Mouse (Mus musculus): Measurements from ENCODE around the gene Ocel1. TPM values are rescaled to one million over a fixed set of nuclear protein-coding genes. Genes with fewer than 3 reads are reported as not detected.

Gene Ocel1
- polyA plus RNA-seq (2017; shearing (Covaris generic)), result 5.3 TPM

GRCm38 (mm10) chr8:71371236-71371848, at the start of gene Ocel1:
Ocel1 (plus strand) TSS chr8:71371298.

GRCm38 (mm10) chr8:71366771-71367528, 4.1 kb upstream of the Ocel1 start, which contains the start of gene Use1:
Use1 (plus strand) TSS chr8:71366848.

DNA sequence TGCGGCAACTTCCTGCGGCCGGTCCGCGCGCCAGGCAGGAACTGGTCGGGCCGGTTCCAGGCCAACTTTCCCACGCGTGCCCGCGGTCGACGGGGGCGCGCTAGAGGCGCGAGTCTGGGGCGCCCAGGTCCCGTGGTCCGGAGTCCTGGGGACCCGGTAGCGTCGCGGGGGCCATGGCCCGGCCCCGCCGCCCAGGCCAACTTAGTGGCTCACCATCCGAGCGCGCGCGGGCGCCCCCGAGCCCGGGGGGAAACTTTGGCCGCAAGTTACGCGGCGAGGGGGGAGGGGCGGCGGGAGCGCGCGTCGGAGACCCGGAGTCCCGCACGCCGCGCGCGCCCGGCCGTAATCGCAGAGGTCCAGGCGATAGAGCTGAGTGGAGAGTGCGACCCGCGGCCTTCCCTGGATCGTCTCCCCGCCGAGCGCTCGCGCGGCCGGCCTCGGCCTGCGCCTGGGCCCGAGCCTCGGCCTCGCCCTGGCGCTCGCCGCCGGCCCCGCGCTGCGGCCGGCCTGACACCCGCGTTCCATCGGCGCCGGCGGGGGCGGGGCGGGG, 10.4 kb downstream of the Ocel1 start, which contains the start of gene Nr2f6:
TSS of gene Nr2f6 (minus strand) at position 540 of the 550 bp plus-strand sequence.

DNA sequence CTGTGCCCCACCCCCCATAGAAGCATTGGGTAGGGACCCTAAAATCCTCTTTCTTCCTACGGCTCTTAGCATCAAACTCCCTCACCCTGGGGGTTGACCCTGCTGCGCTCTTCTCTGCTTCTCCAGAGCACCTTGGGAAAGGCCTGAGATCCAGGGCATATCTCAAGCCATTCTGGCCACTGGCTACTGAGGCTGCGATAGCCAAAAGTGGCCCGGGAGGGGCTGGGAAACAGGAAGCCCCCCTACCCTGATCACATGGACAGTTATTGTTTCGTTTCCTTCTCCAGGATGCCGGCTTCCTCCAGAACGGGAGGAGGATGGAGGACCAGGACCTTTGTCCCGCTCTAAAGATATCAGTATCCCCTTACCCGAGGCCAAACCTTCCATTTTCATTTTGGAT, 24.5 kb downstream of the Ocel1 start, which contains the start of gene Ushbp1:
TSS of gene Ushbp1 (minus strand) at position 174 of the 400 bp plus-strand sequence.

DNA sequence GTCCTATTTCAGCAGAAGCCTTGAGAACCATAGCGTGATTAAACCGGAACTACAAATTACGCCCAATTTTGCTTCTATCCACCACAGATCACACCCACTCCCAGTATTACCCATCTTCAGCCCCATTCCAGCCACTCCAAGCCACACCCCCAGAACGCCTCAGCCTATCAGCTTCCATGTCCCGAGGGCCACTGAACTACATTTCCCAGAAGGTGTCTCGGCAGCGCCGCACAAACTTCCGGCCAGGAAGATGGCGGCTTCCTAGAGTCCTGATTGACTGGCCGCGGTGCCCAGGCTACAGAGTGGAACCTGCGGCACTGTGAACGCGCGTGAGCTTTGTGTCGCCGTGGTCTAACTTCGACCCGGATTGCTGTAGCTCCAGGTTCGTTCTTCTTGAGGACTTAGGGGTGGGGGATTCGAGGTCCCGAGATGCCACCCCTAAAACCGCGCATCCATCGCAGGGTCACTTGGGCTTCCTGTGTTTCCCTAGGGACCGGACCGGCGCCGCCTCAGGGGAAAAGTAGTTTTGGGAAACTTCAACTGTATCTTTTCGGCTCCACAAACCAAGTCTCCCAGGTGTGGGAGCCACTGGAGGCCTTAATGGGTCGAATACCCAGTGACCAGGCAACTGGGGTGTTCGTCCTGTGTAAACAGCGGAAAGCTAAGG, 25.7 kb downstream of the Ocel1 start, which contains the start of gene Babam1:
TSS of gene Babam1 (plus strand) at position 223 of the 667 bp plus-strand sequence.

GRCm38 (mm10) chr8:71405401-71406098, 34.5 kb downstream of the Ocel1 start, which contains the start of gene Ankle1:
Ankle1 (plus strand) TSS chr8:71406010.

Other genes with a start within 250 kb of the Ocel1 start
- gene Myo9b, start 98.6 kb upstream of the Ocel1 start, polyA plus RNA-seq (2017; shearing (Covaris generic)), result 24.4 TPM
- gene Haus8, start 98.4 kb upstream of the Ocel1 start, polyA plus RNA-seq (2017; shearing (Covaris generic)), result 32.5 TPM
- gene Use1, start 4.5 kb upstream of the Ocel1 start, polyA plus RNA-seq (2017; shearing (Covaris generic)), result 210 TPM
- not detected for gene Nr2f6, start 10.7 kb downstream of the Ocel1 start, polyA plus RNA-seq (2017; shearing (Covaris generic))
- gene Ushbp1, start 24.5 kb downstream of the Ocel1 start, polyA plus RNA-seq (2017; shearing (Covaris generic)), result 0.11 TPM
- 126 TPM for gene Babam1, start 25.6 kb downstream of the Ocel1 start, polyA plus RNA-seq (2017; shearing (Covaris generic))
- 0.68 TPM for gene Ankle1, start 34.7 kb downstream of the Ocel1 start, polyA plus RNA-seq (2017; shearing (Covaris generic))
- 73.3 TPM for gene Abhd8, start 92.4 kb downstream of the Ocel1 start, polyA plus RNA-seq (2017; shearing (Covaris generic))
- 93.2 TPM for gene Mrpl34, start 93.7 kb downstream of the Ocel1 start, polyA plus RNA-seq (2017; shearing (Covaris generic))
- 64.2 TPM for gene Dda1, start 97.9 kb downstream of the Ocel1 start, polyA plus RNA-seq (2017; shearing (Covaris generic))
- 0.14 TPM for gene Ano8, start 114.7 kb downstream of the Ocel1 start, polyA plus RNA-seq (2017; shearing (Covaris generic))
- gene Gtpbp3, start 116.8 kb downstream of the Ocel1 start, polyA plus RNA-seq (2017; shearing (Covaris generic)), result 3.4 TPM
- gene Plvap, start 140.5 kb downstream of the Ocel1 start, polyA plus RNA-seq (2017; shearing (Covaris generic)), result not detected
- not detected for gene Ccdc194, start 154.4 kb downstream of the Ocel1 start, polyA plus RNA-seq (2017; shearing (Covaris generic))
- gene Bst2, start 166.2 kb downstream of the Ocel1 start, polyA plus RNA-seq (2017; shearing (Covaris generic)), result 173 TPM
- gene Mvb12a, start 171.6 kb downstream of the Ocel1 start, polyA plus RNA-seq (2017; shearing (Covaris generic)), result 55.1 TPM
- 0.40 TPM for gene Tmem221, start 187.6 kb downstream of the Ocel1 start, polyA plus RNA-seq (2017; shearing (Covaris generic))
- 0.12 TPM for gene Nxnl1, start 195.3 kb downstream of the Ocel1 start, polyA plus RNA-seq (2017; shearing (Covaris generic))
- gene Slc27a1, start 197.6 kb downstream of the Ocel1 start, polyA plus RNA-seq (2017; shearing (Covaris generic)), result 12.4 TPM
- 21.4 TPM for gene Pgls, start 220.9 kb downstream of the Ocel1 start, polyA plus RNA-seq (2017; shearing (Covaris generic))
- 2.2 TPM for gene Fam129c, start 226.3 kb downstream of the Ocel1 start, polyA plus RNA-seq (2017; shearing (Covaris generic))
- 4.4 TPM for gene Colgalt1, start 239.7 kb downstream of the Ocel1 start, polyA plus RNA-seq (2017; shearing (Covaris generic))